Mouse (Mus musculus): ENCODE results near the gene Plvap.

DNA sequence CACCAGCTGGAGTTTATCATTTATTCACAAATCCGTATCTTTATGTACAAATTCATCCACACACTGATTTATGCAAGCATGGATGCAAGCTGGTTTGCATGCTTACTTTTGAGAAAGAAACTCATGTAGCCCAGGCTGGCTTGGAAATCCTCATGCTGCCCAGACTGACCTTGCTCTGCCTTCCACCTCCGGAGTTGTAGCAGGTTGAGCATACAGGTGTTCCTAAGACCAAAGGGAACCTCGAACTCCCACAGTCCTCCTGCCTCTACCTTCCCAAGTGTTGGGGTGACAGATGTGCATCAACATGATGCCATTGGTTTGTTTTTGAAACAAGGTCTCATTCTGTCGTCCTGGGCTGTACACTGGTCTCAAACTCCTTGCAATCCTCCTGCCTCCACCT lies 49.4 kb downstream of the Plvap start:
- TF ChIP-seq EP300 (IDR thresholded peaks at IDR 0.05; ENCODE audit: low read depth) = no peak
- no peak for TF ChIP-seq CTCF (IDR thresholded peaks at IDR 0.05; ENCODE audit: low read depth)

Data from heart, postnatal 0 days (tissue).